Mouse (Mus musculus): Measurements from ENCODE around the gene Gimd1. TPM values are rescaled to one million over a fixed set of nuclear protein-coding genes. Genes with fewer than 3 reads are reported as not detected.

Gimd1 gene
- total and polyA plus RNA-seq, 3 experiments: not detected

DNA sequence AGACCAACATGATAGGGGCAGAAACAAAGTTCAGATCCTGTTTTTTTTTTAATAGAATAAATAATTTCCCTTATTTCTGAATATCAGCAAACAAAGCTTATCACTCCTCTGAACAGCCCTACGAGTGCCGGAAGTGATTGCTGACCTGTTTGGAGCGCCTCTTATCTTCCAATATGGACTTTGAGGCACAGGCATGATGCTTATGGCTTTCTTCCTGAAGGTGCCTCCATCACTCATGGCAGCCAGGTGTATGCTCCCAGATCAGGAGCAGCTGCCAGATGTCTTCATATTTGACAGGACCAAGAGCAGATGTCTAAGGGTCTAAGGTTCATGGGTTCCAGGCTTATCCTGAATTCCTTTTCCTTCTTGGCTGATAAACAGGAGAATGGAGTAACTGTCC is 7.5 kb downstream of the Gimd1 start:
- no peaks in the 10 kb centered on the region for H3K79me2 ChIP-seq (ENCODE audit: control insufficient read depth, insufficient read depth, low read length, poor library complexity)
- no peak for DNase-seq (ENCODE audit: low read depth, low spot score)
- no peaks in the 10 kb centered on the region for H3K9me3 ChIP-seq (replicated peaks; ENCODE audit: insufficient read depth, low read length)
- H3K36me3 ChIP-seq (ENCODE audit: control insufficient read depth in 1 of 2, insufficient read depth in 2 of 2, low read length in 2 of 2): no peaks in the 10 kb centered on the region
- TF ChIP-seq MEF2A (IDR thresholded peaks at IDR 0.05; ENCODE audit: extremely low read depth, insufficient replicate concordance, low read depth, low read length, poor library complexity, severe bottlenecking) (no peak), ZC3H11A (IDR thresholded peaks at IDR 0.05; ENCODE audit: low read depth, low read length) (no peak), E2F4 (IDR thresholded peaks at IDR 0.05; ENCODE audit: borderline replicate concordance, low read depth, low read length) (no peak), BHLHE40 (IDR thresholded peaks at IDR 0.05; ENCODE audit: borderline replicate concordance, low read depth, low read length) (no peak), ZKSCAN1 (IDR thresholded peaks at IDR 0.05; ENCODE audit: low read depth, low read length) (no peak), POLR2AphosphoS2 (IDR thresholded peaks at IDR 0.05; ENCODE audit: low read length) (no peak), CHD2 (IDR thresholded peaks at IDR 0.05; ENCODE audit: low read length) (no peak), TBP (IDR thresholded peaks at IDR 0.05; ENCODE audit: low read depth, low read length) (no peak), CHD1 (IDR thresholded peaks at IDR 0.05; ENCODE audit: low read depth, low read length) (no peak), MAX (IDR thresholded peaks at IDR 0.05; ENCODE audit: low read length) (no peak), NRF1 (IDR thresholded peaks at IDR 0.05; ENCODE audit: insufficient read depth, low read depth, low read length, poor library complexity, severe bottlenecking) (no peak), ZNF384 (IDR thresholded peaks at IDR 0.05; ENCODE audit: low read depth, low read length) (no peak), CTCF (IDR thresholded peaks at IDR 0.05 in 2 of 3, conservative IDR thresholded peaks at IDR 0.05 in 1 of 3; ENCODE audit: control insufficient read depth in 1 of 3, insufficient read depth in 1 of 3, low read depth in 2 of 3, low read length in 3 of 3, poor library complexity in 1 of 3, severe bottlenecking in 1 of 3) (no peak), ZMIZ1 (IDR thresholded peaks at IDR 0.05; ENCODE audit: low read depth, low read length) (no peak), MXI1 (IDR thresholded peaks at IDR 0.05; ENCODE audit: low read depth, low read length) (no peak), POLR2AphosphoS5 (IDR thresholded peaks at IDR 0.05; ENCODE audit: borderline replicate concordance, low read depth, low read length) (no peak)
- H3K27me3 ChIP-seq (ENCODE audit: control insufficient read depth in 1 of 2, insufficient read depth in 2 of 2, low read length in 2 of 2): no peaks in the 10 kb centered on the region
- H3K4me3 ChIP-seq (ENCODE audit: control insufficient read depth in 1 of 2, insufficient read depth in 1 of 2, low read depth in 2 of 2, low read length in 2 of 2): no peak overlapping the region
- H3K9ac ChIP-seq (ENCODE audit: control insufficient read depth, low read depth, low read length, poor library complexity, severe bottlenecking): no peak overlapping the region
- H3K4me1 ChIP-seq (ENCODE audit: control insufficient read depth in 1 of 2, insufficient read depth in 2 of 2, low read length in 2 of 2): no peaks in the 10 kb centered on the region
- H3K27ac ChIP-seq (ENCODE audit: control insufficient read depth, low read depth, low read length): no peak overlapping the region

DNA sequence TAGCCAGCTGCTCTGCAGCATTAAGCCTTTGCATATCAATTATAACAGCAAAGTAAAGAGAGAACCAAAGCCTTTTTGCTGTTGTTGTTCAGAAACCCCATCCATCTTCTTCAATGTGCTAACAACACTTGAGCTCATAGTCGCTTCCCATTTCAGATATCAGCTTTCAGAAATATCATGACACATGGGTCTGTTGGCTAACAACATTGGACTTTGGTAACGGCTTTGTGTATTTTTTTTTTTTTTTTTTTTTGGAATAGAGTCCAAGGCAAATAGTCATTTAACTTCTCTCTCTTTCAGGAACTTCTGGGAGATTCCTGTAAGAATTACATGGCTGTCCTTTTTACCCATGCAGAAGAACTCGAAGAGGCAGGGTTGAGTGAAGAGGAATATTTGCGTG is 14.5 kb downstream of the Gimd1 start:
- no peak for TF ChIP-seq TBP (IDR thresholded peaks at IDR 0.05; ENCODE audit: low read depth, low read length)
- DNase-seq (ENCODE audit: low read depth, low spot score): no peak
- Histone ChIP-seq H3K79me2 (ENCODE audit: control insufficient read depth, insufficient read depth, low read length, poor library complexity) (no peaks in the 10 kb centered on the region), H3K9ac (ENCODE audit: control insufficient read depth, low read depth, low read length, poor library complexity, severe bottlenecking) (no peak overlapping the region), H3K9me3 (replicated peaks; ENCODE audit: insufficient read depth, low read length) (no peaks in the 10 kb centered on the region), H3K27me3 (ENCODE audit: control insufficient read depth in 1 of 2, insufficient read depth in 2 of 2, low read length in 2 of 2) (no peaks in the 10 kb centered on the region), H3K27ac (ENCODE audit: control insufficient read depth, low read depth, low read length) (no peak overlapping the region), H3K4me1 (ENCODE audit: control insufficient read depth in 1 of 2, insufficient read depth in 2 of 2, low read length in 2 of 2) (peaks cover 2 to 11% of the 10 kb centered on the region in 2 experiments; a peak in 3 of 4 replicates), H3K4me3 (ENCODE audit: control insufficient read depth in 1 of 2, insufficient read depth in 1 of 2, low read depth in 2 of 2, low read length in 2 of 2) (no peak overlapping the region), H3K36me3 (ENCODE audit: control insufficient read depth in 1 of 2, insufficient read depth in 2 of 2, low read length in 2 of 2) (peaks cover 0 to 12% of the 10 kb centered on the region in 2 experiments; a peak in 2 of 4 replicates)
